Mouse (Mus musculus) hindbrain, postnatal 0 days (tissue): Measurements from ENCODE around the gene Ror1. TPM values are rescaled to one million over a fixed set of nuclear protein-coding genes. Genes with fewer than 3 reads are reported as not detected.

Source experiments
- ATAC-seq: fragments of 200-750 bp; cut with Nextera tagmentation; 2 replicates; pipeline ENCODE4 v1.8.0; 2017; ENCODE audit warnings: mild to moderate bottlenecking, moderate TSS enrichment, moderate library complexity
- DNase-seq: peaks from one replicate; pipeline ENCODE4 v3.0.0-alpha.2; 2015; ENCODE audit warnings: low spot score
- H3K27ac ChIP-seq: fragments of 300-500 bp; sonication (generic); 2 replicates; pipeline ENCODE4 v1.5.1; 2014; ENCODE audit warnings: mild to moderate bottlenecking
- H3K27me3 ChIP-seq: fragments of 300-500 bp; sonication (generic); 2 replicates; pipeline ENCODE4 v1.6.1; 2014; ENCODE audit warnings: low read length, mixed read lengths; ENCODE audit not compliant: insufficient read depth
- H3K36me3 ChIP-seq: fragments of 300-500 bp; sonication (generic); 2 replicates; pipeline ENCODE4 v1.6.1; 2014; ENCODE audit warnings: low read length, mixed read lengths; ENCODE audit not compliant: insufficient read depth
- H3K4me1 ChIP-seq: fragments of 300-500 bp; sonication (generic); 2 replicates; pipeline ENCODE4 v1.6.1; 2014; ENCODE audit warnings: antibody characterized with exemption, low read length, mixed read lengths; ENCODE audit not compliant: insufficient read depth
- H3K4me2 ChIP-seq: fragments of 300-500 bp; sonication (generic); 2 replicates; pipeline ENCODE4 v1.6.1; 2014; ENCODE audit warnings: low read depth, mild to moderate bottlenecking, low read length, moderate library complexity, mixed read lengths
- H3K4me3 ChIP-seq: fragments of 300-500 bp; sonication (generic); 2 replicates; pipeline ENCODE4 v1.5.1; 2014; ENCODE audit warnings: low read length
- H3K9ac ChIP-seq: fragments of 300-500 bp; sonication (generic); replicated peaks from 2 replicates; pipeline ENCODE4 v1.6.1; 2014; ENCODE audit warnings: mild to moderate bottlenecking, low read length, moderate library complexity, mixed read lengths
- H3K9me3 ChIP-seq: fragments of 300-500 bp; sonication (generic); 2 replicates; pipeline ENCODE4 v1.6.1; 2016; ENCODE audit warnings: low read length, mixed read lengths
- CTCF ChIP-seq: IDR thresholded peaks from 2 replicates; pipeline ENCODE4 v1.5.1; 2016; ENCODE audit warnings: antibody characterized with exemption, control low read depth, low read depth
- WGBS: fragments of 180-500 bp; shearing (Covaris S2); extraction: QIAGEN DNeasy Blood & Tissue Kit; methylation state at CpG from one replicate; pipeline ENCODE4 v1.1.7; 2014; 5-methylcytosine and 5-hydroxymethylcytosine counted together
- polyA plus RNA-seq: library from polyadenylated mRNA; unstranded; fragments of >200 nt; fragmentation: Nextera tagmentation; extraction: Ambion mirVana; gene quantifications from 2 replicates; pipeline ENCODE4 v1.2.1, GENCODE M21; 2015
- total RNA-seq: library from RNA; depleted of rRNA; stranded (reverse); fragments of >200 nt; gene quantifications from 2 replicates; pipeline ENCODE4 v1.2.3, GENCODE M21; 2014

Gene Ror1
- total and polyA plus RNA-seq, 2 experiments from 2014 or later: 2.0 to 5.8 TPM

DNA sequence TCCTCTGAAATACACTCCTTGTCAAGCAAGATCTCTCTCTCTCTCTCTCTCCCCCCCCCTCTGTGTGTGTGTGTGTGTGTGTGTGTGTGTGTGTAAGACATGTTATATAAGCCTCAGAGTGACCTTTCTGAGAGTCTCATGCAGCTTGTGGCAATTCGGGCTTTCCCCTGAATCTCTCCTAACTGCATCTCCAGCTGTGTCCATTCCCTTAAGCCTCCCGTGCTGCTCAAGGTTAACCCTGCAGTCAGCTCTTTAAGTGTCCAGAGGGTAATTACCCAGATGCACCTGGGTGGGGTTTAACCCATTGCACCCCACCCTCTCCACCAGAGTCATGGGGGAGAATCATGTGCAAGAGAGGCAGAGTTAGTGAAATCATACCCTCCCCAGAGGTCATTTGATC is 105.7 kb downstream of the Ror1 start:
- Histone ChIP-seq H3K4me3 (no peak overlapping the region), H3K27ac (no peak overlapping the region), H3K27me3 (no peaks in the 10 kb centered on the region), H3K4me1 (no peaks in the 10 kb centered on the region), H3K9ac (no peak overlapping the region), H3K4me2 (no peak overlapping the region), H3K9me3 (no peaks in the 10 kb centered on the region), H3K36me3 (no peaks in the 10 kb centered on the region)
- ATAC-seq (no peak), DNase-seq (no peak)
- no peak for TF ChIP-seq CTCF
- 63% methylated on average over 2 of the region's 2 CpGs for WGBS

- Histone ChIP-seq H3K4me3 (no peak overlapping the region), H3K36me3 (no peaks in the 10 kb centered on the region), H3K4me2 (no peak overlapping the region), H3K27ac (no peak overlapping the region), H3K9me3 (no peaks in the 10 kb centered on the region), H3K4me1 (no peaks in the 10 kb centered on the region), H3K27me3 (no peaks in the 10 kb centered on the region), H3K9ac (no peak overlapping the region)
- 79% methylated on average over 5 of the region's 5 CpGs for WGBS
- TF ChIP-seq CTCF: no peak
- ATAC-seq (no peak), DNase-seq (no peak)
Observed at GRCm38 (mm10) chr4:100203066-100203465, 107.5 kb downstream of the Ror1 start.

GRCm38 (mm10) chr4:100203688-100204087 is 108.1 kb downstream of the Ror1 start:
- no peaks in the 10 kb centered on the region for H3K4me1 ChIP-seq
- no peak overlapping the region for H3K4me2 ChIP-seq
- 76% methylated on average over 5 of the region's 5 CpGs for WGBS
- no peak overlapping the region for H3K27ac ChIP-seq
- H3K4me3 ChIP-seq: no peak overlapping the region
- no peak overlapping the region for H3K9ac ChIP-seq
- no peaks in the 10 kb centered on the region for H3K9me3 ChIP-seq
- ATAC-seq: no peak
- no peak for TF ChIP-seq CTCF
- DNase-seq: no peak
- no peaks in the 10 kb centered on the region for H3K27me3 ChIP-seq
- no peaks in the 10 kb centered on the region for H3K36me3 ChIP-seq

- 84% methylated on average over 12 of the region's 12 CpGs for WGBS
- no peaks in the 10 kb centered on the region for H3K9me3 ChIP-seq
- no peaks in the 10 kb centered on the region for H3K27me3 ChIP-seq
- no peak overlapping the region for H3K4me2 ChIP-seq
- no peak overlapping the region for H3K27ac ChIP-seq
- H3K4me3 ChIP-seq: no peak overlapping the region
- H3K4me1 ChIP-seq: no peaks in the 10 kb centered on the region
- no peak for ATAC-seq
- DNase-seq: no peak
- no peak overlapping the region for H3K9ac ChIP-seq
- TF ChIP-seq CTCF: no peak
- H3K36me3 ChIP-seq: no peaks in the 10 kb centered on the region
Observed at GRCm38 (mm10) chr4:100204381-100204780, 108.8 kb downstream of the Ror1 start.

DNA sequence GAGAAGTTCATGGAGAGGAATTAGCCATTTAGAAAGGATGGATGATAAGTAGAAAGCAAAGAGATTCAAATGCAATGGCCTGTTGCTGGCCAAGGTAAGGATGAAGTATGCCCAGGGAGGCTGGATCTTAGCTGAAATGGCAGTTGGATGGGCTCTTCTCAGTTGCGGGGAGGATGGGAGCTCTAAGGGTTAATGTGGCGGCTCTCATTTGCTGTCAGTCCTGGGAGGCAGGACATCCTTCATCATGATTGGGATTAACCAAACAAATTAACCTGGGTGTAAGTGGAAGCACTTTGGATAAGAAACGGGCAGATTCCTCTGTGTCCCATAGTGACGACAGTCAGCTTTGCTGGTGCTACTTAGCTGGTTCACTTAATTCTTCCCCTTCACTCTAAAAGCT is 112.5 kb downstream of the Ror1 start:
- Histone ChIP-seq H3K27me3 (no peaks in the 10 kb centered on the region), H3K4me2 (no peak overlapping the region), H3K9me3 (no peaks in the 10 kb centered on the region), H3K9ac (no peak overlapping the region), H3K36me3 (no peaks in the 10 kb centered on the region), H3K4me1 (no peaks in the 10 kb centered on the region), H3K27ac (no peak overlapping the region), H3K4me3 (no peak overlapping the region)
- ATAC-seq (no peak), DNase-seq (no peak)
- 68% methylated on average over 4 of the region's 4 CpGs for WGBS
- no peak for TF ChIP-seq CTCF

DNA sequence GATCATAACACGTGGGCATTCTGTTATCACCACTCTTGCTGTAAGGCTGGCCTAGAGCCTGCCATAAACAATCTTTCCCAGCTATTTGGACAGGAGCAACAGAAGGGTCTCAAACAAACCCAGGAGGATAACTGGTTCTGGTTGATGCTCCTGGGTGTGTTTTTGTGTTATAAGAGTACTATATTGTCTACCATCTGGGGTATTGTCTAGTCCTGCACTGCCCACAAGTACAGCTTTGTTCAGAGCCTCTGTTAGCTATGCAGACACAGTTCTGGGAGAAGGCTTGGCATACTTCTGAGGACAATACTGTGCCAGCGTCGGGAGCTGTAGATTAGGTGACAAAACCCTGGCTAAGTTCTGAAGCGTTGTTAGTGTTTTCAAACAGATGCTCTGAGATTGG is 113.5 kb downstream of the Ror1 start:
- DNase-seq: no peak
- H3K9ac ChIP-seq: no peak overlapping the region
- no peak for TF ChIP-seq CTCF
- no peak overlapping the region for H3K4me2 ChIP-seq
- H3K36me3 ChIP-seq: no peaks in the 10 kb centered on the region
- H3K9me3 ChIP-seq: no peaks in the 10 kb centered on the region
- H3K4me1 ChIP-seq: no peaks in the 10 kb centered on the region
- no peaks in the 10 kb centered on the region for H3K27me3 ChIP-seq
- 56% methylated on average over 4 of the region's 4 CpGs for WGBS
- H3K4me3 ChIP-seq: no peak overlapping the region
- H3K27ac ChIP-seq: no peak overlapping the region
- no peak for ATAC-seq

GRCm38 (mm10) chr4:100211331-100211730 is 115.7 kb downstream of the Ror1 start:
- no peak overlapping the region for H3K4me3 ChIP-seq
- 80% methylated on average over 4 of the region's 4 CpGs for WGBS
- no peaks in the 10 kb centered on the region for H3K4me1 ChIP-seq
- no peaks in the 10 kb centered on the region for H3K9me3 ChIP-seq
- H3K9ac ChIP-seq: no peak overlapping the region
- no peak overlapping the region for H3K4me2 ChIP-seq
- DNase-seq (no peak), ATAC-seq (no peak)
- H3K36me3 ChIP-seq: no peaks in the 10 kb centered on the region
- TF ChIP-seq CTCF: no peak
- H3K27ac ChIP-seq: no peak overlapping the region
- H3K27me3 ChIP-seq: no peaks in the 10 kb centered on the region
